Mouse (Mus musculus): ENCODE measurements at regions not wholly inside any gene's neighbourhood (a gene's known extent, or its start where the extent isn't known, plus 50 kb on each side); places are given as distances from the start of the nearest gene placed in this dataset.

DNA sequence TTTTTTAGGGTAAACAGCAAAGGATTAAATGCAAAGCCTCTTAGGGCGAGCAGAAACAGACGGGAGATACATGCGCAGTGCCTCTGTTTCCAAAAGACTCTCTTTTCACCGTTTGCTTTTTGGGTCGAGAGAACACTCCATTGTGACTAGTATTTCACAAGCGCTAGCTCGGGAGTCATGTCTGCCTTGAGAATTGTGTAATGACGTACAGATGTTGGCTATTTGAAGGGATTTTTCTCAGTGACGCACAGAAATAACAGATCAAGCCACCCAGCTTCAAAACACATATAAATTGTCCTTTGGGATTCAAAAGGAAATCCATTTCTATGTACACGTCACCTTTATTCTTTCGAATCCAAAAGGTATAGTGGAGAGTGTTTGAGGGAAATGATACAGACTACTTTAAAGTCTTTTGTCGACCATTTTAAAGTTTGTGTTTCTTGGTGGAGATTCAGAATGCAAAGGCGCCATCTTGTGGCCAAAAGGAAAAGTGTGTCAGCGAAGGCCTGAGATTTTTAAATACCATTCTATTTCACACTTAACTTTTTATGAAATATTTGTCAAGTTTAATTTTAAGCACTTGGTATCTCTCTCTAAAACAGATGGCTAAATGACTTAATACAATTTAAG is 78.5 kb upstream of the Galnt5 start:
- Histone ChIP-seq H3K27me3 (ENCODE audit: control insufficient read depth, insufficient read depth, low read length) (no peaks in the 10 kb centered on the region), H3K4me2 (replicated peaks; ENCODE audit: low read depth, low read length) (peak overlapping the region; percentile 15; the same call in 1 of the 2 replicates), H3K4me1 (ENCODE audit: control insufficient read depth, insufficient read depth, low read length) (no peaks in the 10 kb centered on the region), H3K9me3 (ENCODE audit: control insufficient read depth, low read depth, low read length) (no peaks in the 10 kb centered on the region), H3K9ac (replicated peaks; ENCODE audit: low read depth, low read length) (no peak overlapping the region), H3K27ac (ENCODE audit: low read length) (no peak overlapping the region), H3K4me3 (ENCODE audit: low read depth, low read length) (no peak overlapping the region), H3K36me3 (ENCODE audit: control insufficient read depth, insufficient read depth, low read length) (no peaks in the 10 kb centered on the region)
- WGBS, result 41% methylated on average over 14 of the region's 14 CpGs
- ATAC-seq (ENCODE audit: insufficient number of reproducible peaks, insufficient read depth, low FRiP score, low read depth), result no peak

- H3K4me1 ChIP-seq (ENCODE audit: control insufficient read depth, insufficient read depth, low read length), result no peaks in the 10 kb centered on the region
- no peak overlapping the region for H3K9ac ChIP-seq (replicated peaks; ENCODE audit: low read depth, low read length)
- H3K9me3 ChIP-seq (ENCODE audit: control insufficient read depth, low read depth, low read length), result no peaks in the 10 kb centered on the region
- ATAC-seq (ENCODE audit: insufficient number of reproducible peaks, insufficient read depth, low FRiP score, low read depth), result no peak
- no peak overlapping the region for H3K27ac ChIP-seq (ENCODE audit: low read length)
- no peaks in the 10 kb centered on the region for H3K36me3 ChIP-seq (ENCODE audit: control insufficient read depth, insufficient read depth, low read length)
- H3K4me2 ChIP-seq (replicated peaks; ENCODE audit: low read depth, low read length), result no peak overlapping the region
- H3K27me3 ChIP-seq (ENCODE audit: control insufficient read depth, insufficient read depth, low read length), result no peaks in the 10 kb centered on the region
- H3K4me3 ChIP-seq (ENCODE audit: low read depth, low read length), result no peak overlapping the region
- WGBS, result 44% methylated on average over 5 of the region's 5 CpGs
Observed at GRCm38 (mm10) chr2:57934062-57934822, 63.4 kb upstream of the Galnt5 start.

Measured in stomach, embryonic 14.5 days (tissue).